Mouse (Mus musculus): ENCODE data around the gene Ugt1a6b. TPM values are rescaled to one million over a fixed set of nuclear protein-coding genes. Genes with fewer than 3 reads are reported as not detected.
"Not testable (repeated sequence)": the region's sequence is repeated elsewhere in the genome, so short reads cannot be mapped to it uniquely, and the experiment has no call there.

Gene Ugt1a6b
- polyA plus RNA-seq, 1 experiment from 2014 or later, result 0.55 TPM

DNA sequence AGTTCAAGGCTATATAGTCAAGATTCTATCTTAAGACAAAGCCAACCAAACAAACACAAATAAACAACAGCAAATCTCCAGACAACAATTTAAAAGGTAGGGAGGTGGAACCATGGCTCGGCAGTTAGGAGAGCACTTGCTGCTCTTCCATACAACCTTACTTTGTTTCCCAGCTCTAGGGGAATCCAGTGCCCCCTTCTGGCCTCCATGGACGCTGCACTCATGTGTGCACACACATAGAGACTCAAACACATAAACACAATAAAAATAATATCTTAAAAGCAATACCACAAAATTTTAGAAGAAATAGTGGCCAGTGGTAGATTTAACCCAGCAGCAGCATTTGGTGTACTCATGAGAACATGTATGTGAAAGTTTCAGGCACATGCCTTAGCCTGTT, 114.1 kb downstream of the Ugt1a6b start:
- Histone ChIP-seq H3K27ac (no peak overlapping the region), H3K4me1 (replicated peaks; ENCODE audit: insufficient read depth, low read length) (no peaks in the 10 kb centered on the region), H3K36me3 (ENCODE audit: insufficient read depth, low read length) (no peaks in the 10 kb centered on the region), H3K9ac (ENCODE audit: low read depth, low read length) (no peak overlapping the region), H3K4me3 (replicated peaks; ENCODE audit: low read depth, low read length) (no peak overlapping the region), H3K9me3 (replicated peaks; ENCODE audit: low read length) (peaks cover 48% of the 10 kb centered on the region), H3K27me3 (ENCODE audit: insufficient read depth, low read length) (no peaks in the 10 kb centered on the region), H3K4me2 (ENCODE audit: low read length) (no peak overlapping the region)
- DNase-seq (ENCODE audit: low spot score), result peak; percentile 3
- peak; percentile 20; the same call in 1 of the 2 replicates for TF ChIP-seq CTCF (IDR thresholded peaks at IDR 0.05; ENCODE audit: low read depth)
- 56% methylated on average over 2 of the region's 2 CpGs for WGBS
- ATAC-seq (replicated peaks; ENCODE audit: low FRiP score, low read depth), result no peak

DNA sequence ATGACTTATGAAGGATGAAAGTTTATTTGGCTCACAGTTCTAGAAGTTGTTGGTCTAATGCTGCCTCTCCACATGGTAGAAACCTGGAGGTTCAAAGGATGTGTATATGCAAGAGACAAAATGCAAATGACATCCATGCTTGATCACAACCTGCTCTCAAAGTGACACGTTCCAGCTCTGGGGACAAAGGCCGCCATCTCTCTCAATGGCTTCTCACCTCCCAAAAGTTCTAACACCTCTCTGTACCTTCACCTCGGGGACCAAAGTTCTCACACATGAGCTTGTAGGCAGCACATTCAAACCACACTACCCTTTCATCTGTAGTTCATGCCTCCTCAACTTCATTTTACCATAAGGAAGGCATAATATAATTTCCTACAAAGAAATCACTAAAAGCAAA, 114.5 kb downstream of the Ugt1a6b start:
- Histone ChIP-seq H3K4me1 (replicated peaks; ENCODE audit: insufficient read depth, low read length) (no peaks in the 10 kb centered on the region), H3K9ac (ENCODE audit: low read depth, low read length) (no peak overlapping the region), H3K36me3 (ENCODE audit: insufficient read depth, low read length) (no peaks in the 10 kb centered on the region), H3K4me2 (ENCODE audit: low read length) (no peak overlapping the region), H3K9me3 (replicated peaks; ENCODE audit: low read length) (peaks cover 43% of the 10 kb centered on the region), H3K27ac (no peak overlapping the region), H3K27me3 (ENCODE audit: insufficient read depth, low read length) (no peaks in the 10 kb centered on the region), H3K4me3 (replicated peaks; ENCODE audit: low read depth, low read length) (no peak overlapping the region)
- no peak for TF ChIP-seq CTCF (IDR thresholded peaks at IDR 0.05; ENCODE audit: low read depth)
- 41% methylated on average over 3 of the region's 3 CpGs for WGBS
- ATAC-seq (replicated peaks; ENCODE audit: low FRiP score, low read depth), result no peak
- peak; percentile 5 for DNase-seq (ENCODE audit: low spot score)

DNA sequence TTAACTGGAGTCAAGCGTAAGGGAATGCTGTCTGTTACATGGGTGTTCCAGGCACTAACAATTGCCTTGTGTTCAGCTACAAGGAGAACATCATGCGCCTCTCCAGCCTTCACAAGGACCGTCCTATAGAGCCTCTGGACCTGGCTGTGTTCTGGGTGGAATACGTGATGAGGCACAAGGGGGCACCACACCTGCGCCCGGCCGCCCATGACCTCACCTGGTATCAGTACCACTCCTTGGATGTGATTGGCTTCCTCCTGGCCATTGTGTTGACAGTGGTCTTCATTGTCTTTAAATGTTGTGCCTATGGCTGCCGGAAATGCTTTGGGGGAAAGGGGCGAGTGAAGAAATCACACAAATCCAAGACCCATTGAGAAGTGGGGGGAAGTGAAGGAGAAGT, 115.0 kb downstream of the Ugt1a6b start:
- Histone ChIP-seq H3K27me3 (ENCODE audit: insufficient read depth, low read length) (no peaks in the 10 kb centered on the region), H3K4me3 (replicated peaks; ENCODE audit: low read depth, low read length) (no peak overlapping the region), H3K36me3 (ENCODE audit: insufficient read depth, low read length) (no peaks in the 10 kb centered on the region), H3K9ac (ENCODE audit: low read depth, low read length) (no peak overlapping the region), H3K4me1 (replicated peaks; ENCODE audit: insufficient read depth, low read length) (no peaks in the 10 kb centered on the region), H3K9me3 (replicated peaks; ENCODE audit: low read length) (peaks cover 39% of the 10 kb centered on the region), H3K27ac (no peak overlapping the region), H3K4me2 (ENCODE audit: low read length) (no peak overlapping the region)
- no peak for ATAC-seq (replicated peaks; ENCODE audit: low FRiP score, low read depth)
- no peak for TF ChIP-seq CTCF (IDR thresholded peaks at IDR 0.05; ENCODE audit: low read depth)
- DNase-seq (ENCODE audit: low spot score), result no peak
- WGBS, result 72% methylated on average over 9 of the region's 9 CpGs

DNA sequence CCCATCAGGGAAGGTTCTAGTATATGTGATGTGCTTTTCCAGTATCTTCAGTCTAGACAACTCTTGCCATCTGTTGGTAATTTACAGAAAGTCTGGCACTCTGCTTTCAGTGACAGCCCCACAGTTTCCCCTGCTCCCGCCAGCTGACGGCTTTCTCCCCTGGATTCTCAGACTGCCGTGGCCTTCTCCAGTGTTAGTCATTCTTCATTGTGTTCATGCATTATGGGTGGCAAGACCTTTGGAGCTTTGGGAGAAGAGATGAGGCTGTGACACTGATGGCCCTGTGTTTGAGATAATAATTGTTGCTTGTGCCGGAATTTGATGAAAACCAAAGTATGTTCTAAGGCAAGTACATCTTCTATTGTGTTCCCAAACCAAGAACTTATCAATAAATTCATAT, 115.5 kb downstream of the Ugt1a6b start:
- no peak for DNase-seq (ENCODE audit: low spot score)
- WGBS, result 47% methylated on average over 4 of the region's 4 CpGs

DNA sequence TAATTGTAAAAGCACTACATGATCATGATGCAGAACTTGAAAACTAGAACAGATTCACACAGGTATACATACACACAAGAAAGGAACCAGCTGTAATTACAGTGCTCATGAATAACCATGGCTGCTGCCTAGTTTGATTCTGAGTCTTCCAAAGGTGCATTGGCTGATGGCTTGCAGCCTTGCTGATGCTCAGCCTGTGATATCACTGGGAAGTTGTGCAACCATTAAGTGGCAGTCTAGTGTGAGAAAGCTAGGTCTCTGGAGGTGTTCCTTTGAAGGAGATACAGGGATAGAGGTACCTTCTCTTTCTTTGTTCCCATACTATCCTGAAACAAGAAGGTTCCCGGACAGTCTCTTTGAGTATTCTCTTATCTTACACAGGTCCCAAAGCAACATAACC, 116.0 kb downstream of the Ugt1a6b start:
- 13% methylated on average over 1 of the region's 1 CpGs for WGBS
- TF ChIP-seq CTCF (IDR thresholded peaks at IDR 0.05; ENCODE audit: low read depth), result no peak
- Histone ChIP-seq H3K27me3 (ENCODE audit: insufficient read depth, low read length) (no peaks in the 10 kb centered on the region), H3K9me3 (replicated peaks; ENCODE audit: low read length) (peaks cover 29% of the 10 kb centered on the region), H3K9ac (ENCODE audit: low read depth, low read length) (no peak overlapping the region), H3K4me1 (replicated peaks; ENCODE audit: insufficient read depth, low read length) (no peaks in the 10 kb centered on the region), H3K27ac (no peak overlapping the region), H3K36me3 (ENCODE audit: insufficient read depth, low read length) (no peaks in the 10 kb centered on the region), H3K4me2 (ENCODE audit: low read length) (no peak overlapping the region), H3K4me3 (replicated peaks; ENCODE audit: low read depth, low read length) (no peak overlapping the region)
- DNase-seq (ENCODE audit: low spot score) (no peak), ATAC-seq (replicated peaks; ENCODE audit: low FRiP score, low read depth) (no peak)

More for the DNA sequence above, 115.5 kb downstream of the Ugt1a6b start:
- H3K36me3 ChIP-seq (ENCODE audit: insufficient read depth, low read length), result no peaks in the 10 kb centered on the region
- no peak overlapping the region for H3K27ac ChIP-seq
- H3K4me2 ChIP-seq (ENCODE audit: low read length), result no peak overlapping the region
- no peak for TF ChIP-seq CTCF (IDR thresholded peaks at IDR 0.05; ENCODE audit: low read depth)
- ATAC-seq (replicated peaks; ENCODE audit: low FRiP score, low read depth), result no peak
- no peak overlapping the region for H3K4me3 ChIP-seq (replicated peaks; ENCODE audit: low read depth, low read length)
- H3K9ac ChIP-seq (ENCODE audit: low read depth, low read length), result no peak overlapping the region
- peaks cover 34% of the 10 kb centered on the region for H3K9me3 ChIP-seq (replicated peaks; ENCODE audit: low read length)
- no peaks in the 10 kb centered on the region for H3K27me3 ChIP-seq (ENCODE audit: insufficient read depth, low read length)
- no peaks in the 10 kb centered on the region for H3K4me1 ChIP-seq (replicated peaks; ENCODE audit: insufficient read depth, low read length)

DNA sequence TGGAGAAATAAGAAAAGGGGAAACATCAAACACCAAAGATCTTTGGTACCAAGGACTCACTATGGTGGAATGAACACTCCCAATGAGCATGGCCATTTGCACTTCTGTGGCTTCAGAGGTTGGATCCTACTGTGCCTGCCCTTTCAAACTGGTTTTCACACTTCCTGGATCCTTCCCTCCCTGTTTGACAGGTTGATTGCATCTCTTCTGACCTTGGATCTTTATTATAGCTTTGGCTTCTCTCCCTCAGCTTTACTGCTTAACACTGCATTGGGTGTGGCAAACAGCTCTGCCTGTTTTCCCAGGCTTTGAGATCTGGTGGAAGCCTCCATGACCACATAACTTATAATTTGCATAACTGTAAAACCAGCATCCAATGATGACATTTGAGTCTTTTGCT, 117.3 kb downstream of the Ugt1a6b start:
- no peaks in the 10 kb centered on the region for H3K36me3 ChIP-seq (ENCODE audit: insufficient read depth, low read length)
- H3K4me2 ChIP-seq (ENCODE audit: low read length), result no peak overlapping the region
- TF ChIP-seq CTCF (IDR thresholded peaks at IDR 0.05; ENCODE audit: low read depth), result no peak
- peaks cover 18% of the 10 kb centered on the region for H3K9me3 ChIP-seq (replicated peaks; ENCODE audit: low read length)
- H3K4me3 ChIP-seq (replicated peaks; ENCODE audit: low read depth, low read length), result no peak overlapping the region
- no peak for DNase-seq (ENCODE audit: low spot score)
- no peak for ATAC-seq (replicated peaks; ENCODE audit: low FRiP score, low read depth)
- no peak overlapping the region for H3K27ac ChIP-seq
- no peaks in the 10 kb centered on the region for H3K27me3 ChIP-seq (ENCODE audit: insufficient read depth, low read length)
- H3K4me1 ChIP-seq (replicated peaks; ENCODE audit: insufficient read depth, low read length), result no peaks in the 10 kb centered on the region
- no peak overlapping the region for H3K9ac ChIP-seq (ENCODE audit: low read depth, low read length)

DNA sequence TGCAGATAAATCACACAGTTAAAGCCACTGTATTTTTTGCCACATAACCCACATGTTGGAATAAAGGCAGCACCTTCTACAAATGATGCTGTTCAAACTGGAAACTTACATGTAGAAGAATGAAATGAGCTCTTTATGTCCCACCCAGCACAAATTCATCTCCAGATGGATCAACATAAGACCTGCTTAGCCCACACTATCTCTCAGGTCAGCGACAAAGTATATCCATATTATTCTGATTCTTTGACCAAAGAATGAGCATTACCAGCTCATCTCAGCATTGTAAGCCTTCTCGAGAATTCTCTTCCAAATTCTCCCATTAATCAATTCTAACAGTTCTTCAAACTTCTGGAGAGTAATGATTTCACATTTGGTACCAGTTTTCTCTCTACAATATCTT, 119.2 kb downstream of the Ugt1a6b start:
- no peak for TF ChIP-seq CTCF (IDR thresholded peaks at IDR 0.05; ENCODE audit: low read depth)
- no peak overlapping the region for H3K27ac ChIP-seq
- H3K9me3 ChIP-seq (replicated peaks; ENCODE audit: low read length), result peaks cover 5% of the 10 kb centered on the region
- H3K27me3 ChIP-seq (ENCODE audit: insufficient read depth, low read length), result no peaks in the 10 kb centered on the region
- no peaks in the 10 kb centered on the region for H3K4me1 ChIP-seq (replicated peaks; ENCODE audit: insufficient read depth, low read length)
- H3K9ac ChIP-seq (ENCODE audit: low read depth, low read length), result no peak overlapping the region
- H3K36me3 ChIP-seq (ENCODE audit: insufficient read depth, low read length), result no peaks in the 10 kb centered on the region
- WGBS, result 46% methylated on average over 2 of the region's 2 CpGs
- ATAC-seq (replicated peaks; ENCODE audit: low FRiP score, low read depth) (no peak), DNase-seq (ENCODE audit: low spot score) (no peak)
- no peak overlapping the region for H3K4me3 ChIP-seq (replicated peaks; ENCODE audit: low read depth, low read length)
- no peak overlapping the region for H3K4me2 ChIP-seq (ENCODE audit: low read length)

DNA sequence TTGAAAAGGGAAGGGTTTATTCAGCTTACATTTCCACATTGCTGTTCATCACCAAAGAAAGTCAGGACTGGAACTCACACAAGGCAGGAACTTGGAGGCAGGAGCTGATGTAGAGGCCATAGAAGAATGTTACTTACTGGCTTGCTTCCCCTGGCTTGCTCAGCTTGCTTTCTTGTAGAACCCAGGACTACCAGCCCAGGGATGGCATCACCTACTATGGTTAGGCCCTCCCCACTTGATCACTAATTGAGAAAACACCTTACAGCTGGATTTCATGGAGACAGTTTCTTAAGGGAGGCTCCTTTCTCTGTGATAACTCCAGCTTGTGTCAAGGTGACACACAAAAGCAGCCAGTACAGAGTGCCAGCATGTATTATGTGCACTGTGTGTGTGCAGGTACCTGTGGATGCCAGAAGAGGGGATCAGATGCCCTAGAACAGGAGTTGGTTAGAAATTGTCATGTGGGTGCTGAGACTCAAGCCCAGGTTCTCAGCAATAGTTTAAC, 120.0 kb downstream of the Ugt1a6b start:
- H3K27me3 ChIP-seq (ENCODE audit: insufficient read depth, low read length); ATAC-seq (replicated peaks; ENCODE audit: low FRiP score, low read depth); DNase-seq (ENCODE audit: low spot score); H3K36me3 ChIP-seq (ENCODE audit: insufficient read depth, low read length); H3K4me1 ChIP-seq (replicated peaks; ENCODE audit: insufficient read depth, low read length); H3K9me3 ChIP-seq (replicated peaks; ENCODE audit: low read length); H3K4me3 ChIP-seq (replicated peaks; ENCODE audit: low read depth, low read length); H3K4me2 ChIP-seq (ENCODE audit: low read length); H3K27ac ChIP-seq; H3K9ac ChIP-seq (ENCODE audit: low read depth, low read length): not testable (repeated sequence)
